Mouse (Mus musculus) limb, embryonic 11.5 days (tissue): ENCODE results near the gene Cdh8. TPM values are rescaled to one million over a fixed set of nuclear protein-coding genes. Genes with fewer than 3 reads are reported as not detected.

Source experiments
- ATAC-seq: fragments of 200-750 bp; cut with Nextera tagmentation; 2 replicates; pipeline ENCODE4 v1.8.0; 2017; ENCODE audit warnings: low read depth; ENCODE audit not compliant: insufficient number of reproducible peaks, low FRiP score, low TSS enrichment
- DNase-seq: peaks from one replicate; pipeline ENCODE4 v3.0.0-alpha.2; 2015; ENCODE audit warnings: low spot score
- H3K27ac ChIP-seq: fragments of 300-500 bp; sonication (generic); replicated peaks from 2 replicates; pipeline ENCODE4 v1.5.1; 2014; ENCODE audit warnings: low read depth, mild to moderate bottlenecking, low read length
- H3K27me3 ChIP-seq: fragments of 300-500 bp; sonication (generic); 2 replicates; pipeline ENCODE4 v1.6.1; 2014; ENCODE audit warnings: mild to moderate bottlenecking, low read length, mixed read lengths; ENCODE audit not compliant: control insufficient read depth, insufficient read depth
- H3K36me3 ChIP-seq: fragments of 300-500 bp; sonication (generic); 2 replicates; pipeline ENCODE4 v1.6.1; 2014; ENCODE audit warnings: mild to moderate bottlenecking, low read length, moderate library complexity, mixed read lengths; ENCODE audit not compliant: control insufficient read depth, insufficient read depth
- H3K4me1 ChIP-seq: fragments of 300-500 bp; sonication (generic); 2 replicates; pipeline ENCODE4 v1.6.1; 2014; ENCODE audit warnings: low read length, mixed read lengths; ENCODE audit not compliant: control insufficient read depth, insufficient read depth
- H3K4me2 ChIP-seq: fragments of 300-500 bp; sonication (generic); 2 replicates; pipeline ENCODE4 v1.6.1; 2014; ENCODE audit warnings: low read depth, mild to moderate bottlenecking, moderate library complexity; ENCODE audit not compliant: severe bottlenecking
- H3K4me3 ChIP-seq: fragments of 300-500 bp; sonication (generic); 2 replicates; pipeline ENCODE4 v1.5.1; 2014; ENCODE audit warnings: low read depth, low read length
- H3K9ac ChIP-seq: fragments of 300-500 bp; sonication (generic); 2 replicates; pipeline ENCODE4 v1.6.1; 2014; ENCODE audit warnings: mild to moderate bottlenecking, low read length
- H3K9me3 ChIP-seq: fragments of 300-500 bp; sonication (generic); 2 replicates; pipeline ENCODE4 v1.6.1; 2016; ENCODE audit warnings: low read length; ENCODE audit not compliant: control insufficient read depth
- WGBS: fragments of 180-500 bp; shearing (Covaris S2); extraction: QIAGEN DNeasy Blood & Tissue Kit; methylation state at CpG from one replicate; pipeline ENCODE4 v1.1.7; 2014; 5-methylcytosine and 5-hydroxymethylcytosine counted together
- polyA plus RNA-seq: library from polyadenylated mRNA; unstranded; fragments of >200 nt; fragmentation: Nextera tagmentation; extraction: Ambion mirVana; gene quantifications from 2 replicates; pipeline ENCODE4 v1.2.1, GENCODE M21; 2014

Cdh8 gene
- polyA plus RNA-seq, 1 experiment from 2014 or later, result 1.2 TPM

DNA sequence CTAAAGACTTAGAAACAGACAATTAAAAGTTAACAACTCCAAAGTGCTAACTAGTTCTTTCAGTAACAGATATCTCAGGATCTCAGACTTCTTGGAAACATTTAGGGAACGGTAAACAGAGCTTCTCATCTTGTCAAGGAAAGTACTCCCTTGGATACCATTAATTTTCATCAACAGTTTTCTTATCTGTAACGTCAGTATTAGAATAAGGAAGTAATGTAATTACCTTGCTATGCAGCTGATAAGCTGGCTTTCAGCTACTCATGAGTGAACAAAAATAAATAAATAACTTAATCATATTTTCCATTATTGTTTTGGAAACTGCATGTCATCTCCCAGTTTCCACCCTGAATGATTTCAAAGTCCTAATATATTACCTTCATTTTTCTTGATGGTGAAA is 317.8 kb downstream of the Cdh8 start:
- WGBS, result 81% methylated on average over 2 of the region's 2 CpGs
- Histone ChIP-seq H3K9ac (no peak overlapping the region), H3K4me2 (no peak overlapping the region), H3K4me1 (no peaks in the 10 kb centered on the region), H3K4me3 (no peak overlapping the region), H3K27ac (no peak overlapping the region), H3K27me3 (no peaks in the 10 kb centered on the region), H3K36me3 (no peaks in the 10 kb centered on the region), H3K9me3 (no peaks in the 10 kb centered on the region)
- DNase-seq (no peak), ATAC-seq (no peak)

DNA sequence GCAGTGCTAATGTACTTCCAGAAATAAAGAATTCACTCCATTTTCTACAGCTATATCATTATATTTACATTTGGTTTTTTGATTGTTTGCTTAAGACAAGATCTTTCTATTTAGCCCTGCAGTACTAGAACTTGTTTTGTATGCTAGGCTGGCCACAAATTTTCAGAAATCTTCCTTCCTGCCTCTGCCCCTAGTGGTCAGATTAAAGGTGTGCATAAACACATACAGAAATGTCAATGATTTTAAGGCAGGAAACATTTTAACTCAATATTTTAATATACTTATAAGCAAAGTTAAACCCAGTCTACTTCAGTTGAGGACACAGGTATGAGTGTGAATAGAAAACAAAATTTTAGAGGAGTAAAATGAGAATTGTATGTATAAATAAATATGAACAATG is 364.9 kb downstream of the Cdh8 start:
- Histone ChIP-seq H3K27ac (no peak overlapping the region), H3K27me3 (no peaks in the 10 kb centered on the region), H3K4me2 (no peak overlapping the region), H3K9me3 (no peaks in the 10 kb centered on the region), H3K4me3 (no peak overlapping the region), H3K36me3 (no peaks in the 10 kb centered on the region), H3K9ac (no peak overlapping the region), H3K4me1 (no peaks in the 10 kb centered on the region)
- ATAC-seq (no peak), DNase-seq (no peak)

DNA sequence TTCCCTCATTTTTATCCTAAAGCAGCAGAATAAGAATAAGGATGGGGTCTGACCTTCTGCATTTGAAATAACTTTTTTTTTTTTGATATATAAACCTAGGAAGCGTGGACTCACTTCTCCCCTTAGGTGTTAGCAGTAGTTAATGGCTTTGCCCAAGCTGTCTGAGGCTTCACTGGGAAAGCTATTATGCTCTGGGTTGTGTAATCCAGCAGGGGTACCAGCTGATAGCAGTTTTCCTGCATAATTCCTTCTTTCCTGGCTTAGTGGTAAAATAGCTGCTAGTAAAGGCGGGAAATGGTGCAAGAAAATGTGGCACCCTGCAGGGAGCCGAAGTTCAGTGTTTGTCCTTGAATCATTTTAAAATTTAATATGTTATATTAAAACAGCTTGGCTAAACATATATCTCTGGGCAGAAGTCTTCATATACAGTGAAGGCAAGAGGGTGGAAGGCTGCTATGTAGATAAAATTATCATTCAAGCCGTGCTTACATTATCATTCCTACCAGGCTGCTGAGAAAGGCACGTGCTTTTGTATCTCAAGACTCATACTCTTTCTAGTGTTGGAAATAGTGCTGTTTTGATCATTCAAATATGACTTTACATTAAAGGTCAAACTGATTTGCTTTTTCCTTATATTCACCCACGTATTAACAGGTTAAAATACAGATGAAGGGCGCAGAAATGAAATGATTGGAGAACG is 367.5 kb downstream of the Cdh8 start:
- H3K36me3 ChIP-seq, result no peaks in the 10 kb centered on the region
- 80% methylated on average over 8 of the region's 8 CpGs for WGBS
- H3K9ac ChIP-seq, result no peak overlapping the region
- no peaks in the 10 kb centered on the region for H3K27me3 ChIP-seq
- ATAC-seq (no peak), DNase-seq (no peak)
- no peak overlapping the region for H3K4me2 ChIP-seq
- H3K4me1 ChIP-seq, result no peaks in the 10 kb centered on the region
- H3K4me3 ChIP-seq, result no peak overlapping the region
- H3K27ac ChIP-seq, result no peak overlapping the region
- H3K9me3 ChIP-seq, result no peaks in the 10 kb centered on the region

DNA sequence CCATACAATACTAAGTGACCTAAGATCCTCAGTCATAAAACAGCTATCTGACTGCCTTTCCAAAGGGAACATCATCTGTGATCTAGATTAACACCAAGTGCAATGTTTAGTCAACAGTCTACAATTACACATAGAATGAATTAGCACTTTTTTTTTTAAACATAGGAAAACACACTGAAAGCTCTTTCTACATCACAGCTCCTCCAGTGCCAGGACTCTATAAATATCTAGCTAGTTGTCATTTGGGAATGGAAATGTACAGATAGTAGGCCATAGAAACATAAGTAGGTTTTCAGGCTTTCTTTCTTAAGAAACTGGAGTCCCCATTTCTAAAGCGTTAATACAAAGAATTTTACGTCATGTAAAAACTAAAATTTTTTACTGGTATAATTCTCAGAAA is 375.8 kb downstream of the Cdh8 start:
- ATAC-seq (no peak), DNase-seq (no peak)
- Histone ChIP-seq H3K4me2 (no peak overlapping the region), H3K9me3 (no peaks in the 10 kb centered on the region), H3K9ac (no peak overlapping the region), H3K4me3 (no peak overlapping the region), H3K27me3 (no peaks in the 10 kb centered on the region), H3K36me3 (no peaks in the 10 kb centered on the region), H3K4me1 (no peaks in the 10 kb centered on the region), H3K27ac (no peak overlapping the region)
- WGBS, result 94% methylated on average over 2 of the region's 2 CpGs

DNA sequence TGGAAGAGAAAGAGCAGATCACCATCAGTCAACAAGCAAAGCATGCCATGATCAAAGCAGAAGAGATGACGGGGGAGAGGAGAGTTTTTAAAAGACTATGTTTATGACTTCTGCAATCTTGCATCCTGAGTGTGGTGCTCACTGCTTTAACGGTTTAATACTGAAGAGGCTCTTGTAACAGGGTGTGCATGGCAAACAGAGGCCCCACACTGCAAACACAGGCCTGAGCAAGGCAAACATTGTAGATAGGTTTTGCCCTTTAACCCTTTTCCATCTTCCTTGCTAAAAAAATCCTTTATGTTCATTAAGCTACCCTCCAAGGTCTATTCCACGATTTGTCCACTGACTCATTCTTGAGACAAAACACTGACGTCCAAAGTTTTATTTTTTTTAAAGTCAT is 385.2 kb downstream of the Cdh8 start:
- no peaks in the 10 kb centered on the region for H3K4me1 ChIP-seq
- no peaks in the 10 kb centered on the region for H3K27me3 ChIP-seq
- no peak for ATAC-seq
- H3K36me3 ChIP-seq, result no peaks in the 10 kb centered on the region
- H3K4me3 ChIP-seq, result no peak overlapping the region
- H3K4me2 ChIP-seq, result no peak overlapping the region
- H3K9ac ChIP-seq, result no peak overlapping the region
- 77% methylated on average over 4 of the region's 4 CpGs for WGBS
- H3K9me3 ChIP-seq, result no peaks in the 10 kb centered on the region
- DNase-seq, result no peak
- H3K27ac ChIP-seq, result no peak overlapping the region
